Mouse (Mus musculus) neural tube, embryonic 13.5 days (tissue): Measurements from ENCODE around the gene Gabrg1. TPM values are rescaled to one million over a fixed set of nuclear protein-coding genes. Genes with fewer than 3 reads are reported as not detected.

ENCODE experiments used
- ATAC-seq: fragments of 200-750 bp; cut with Nextera tagmentation; 2 replicates; pipeline ENCODE4 v1.8.0; 2017; ENCODE audit warnings: low read depth, mild to moderate bottlenecking, moderate TSS enrichment, moderate library complexity
- H3K27ac ChIP-seq: fragments of 300-500 bp; sonication (generic); replicated peaks from 2 replicates; pipeline ENCODE4 v1.5.1; 2015; ENCODE audit warnings: moderate library complexity, mild to moderate bottlenecking, inconsistent platforms
- H3K27me3 ChIP-seq: fragments of 300-500 bp; sonication (generic); 2 replicates; pipeline ENCODE4 v1.6.1; 2015; ENCODE audit warnings: mild to moderate bottlenecking, inconsistent platforms
- H3K36me3 ChIP-seq: fragments of 300-500 bp; sonication (generic); 2 replicates; pipeline ENCODE4 v1.6.1; 2015; ENCODE audit warnings: mild to moderate bottlenecking, inconsistent platforms
- H3K4me1 ChIP-seq: fragments of 300-500 bp; sonication (generic); replicated peaks from 2 replicates; pipeline ENCODE4 v1.6.1; 2015; ENCODE audit warnings: inconsistent platforms
- H3K4me2 ChIP-seq: fragments of 300-500 bp; sonication (generic); 2 replicates; pipeline ENCODE4 v1.6.1; 2015; ENCODE audit warnings: inconsistent platforms, mild to moderate bottlenecking, moderate library complexity
- H3K4me3 ChIP-seq: fragments of 300-500 bp; sonication (generic); 2 replicates; pipeline ENCODE4 v1.5.1; 2015; ENCODE audit warnings: mild to moderate bottlenecking, inconsistent platforms
- H3K9ac ChIP-seq: fragments of 300-500 bp; sonication (generic); 2 replicates; pipeline ENCODE4 v1.6.1; 2015; ENCODE audit warnings: moderate library complexity, mild to moderate bottlenecking, inconsistent platforms
- H3K9me3 ChIP-seq: fragments of 300-500 bp; sonication (generic); 2 replicates; pipeline ENCODE4 v1.6.1; 2016; ENCODE audit warnings: inconsistent platforms
- WGBS: fragments of 180-500 bp; shearing (Covaris S2); methylation state at CpG from one replicate; pipeline ENCODE4 v1.1.7; 2015; 5-methylcytosine and 5-hydroxymethylcytosine counted together
- polyA plus RNA-seq: library from polyadenylated mRNA; unstranded; fragments of >200 nt; fragmentation: Nextera tagmentation; extraction: Ambion mirVana; gene quantifications from 2 replicates; pipeline ENCODE4 v1.2.1, GENCODE M21; 2015

Gabrg1 gene
- polyA plus RNA-seq, result 6.8 and 7.0 TPM in 2 replicates

DNA sequence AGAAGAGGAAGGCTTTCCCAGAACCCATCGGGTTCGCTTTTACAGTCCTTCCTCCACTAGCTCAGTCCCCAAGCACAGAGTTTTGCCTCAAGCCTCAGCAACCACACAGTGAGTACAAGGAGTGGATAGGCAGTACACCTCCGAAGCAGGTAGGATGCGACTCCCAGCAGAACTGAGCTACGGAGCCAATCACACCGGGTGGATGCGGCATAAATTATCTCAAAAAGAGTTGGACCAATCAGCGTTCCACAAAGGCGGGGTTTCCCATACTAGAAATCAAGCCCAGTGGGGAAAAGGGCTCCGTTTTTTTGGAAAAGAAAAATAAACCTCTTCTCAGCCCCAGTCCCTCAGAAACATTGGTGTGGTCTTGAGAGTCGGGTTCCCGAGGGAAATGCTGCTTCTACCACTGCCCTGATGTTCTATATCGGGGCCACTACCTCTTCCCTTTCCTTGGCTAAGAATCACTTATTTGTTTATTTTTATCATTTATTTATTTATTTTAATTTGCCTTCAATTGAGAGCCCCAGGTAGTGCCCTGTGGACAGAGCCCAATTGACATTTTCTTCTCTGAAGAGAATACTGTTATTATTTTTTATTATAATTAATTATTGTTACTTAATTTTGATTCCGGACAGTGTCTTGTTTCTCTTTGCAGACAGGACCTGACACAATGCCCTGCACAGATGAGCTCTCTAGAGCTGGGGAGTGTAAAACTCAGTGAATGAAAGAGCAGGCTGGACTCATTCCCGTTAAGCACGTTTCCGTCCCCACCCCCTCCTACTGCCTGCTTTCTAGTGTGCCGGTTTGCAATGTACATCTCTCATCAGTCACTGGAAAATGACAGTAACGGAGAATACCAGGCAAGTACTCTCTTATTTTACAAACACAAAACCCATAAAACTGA lies at the start of gene Gabrg1:
Gene Gabrg1, minus strand, starts transcription at position 426 of the 904 bp plus-strand sequence.
- ATAC-seq, result peak; percentile 96
- WGBS, result 2% methylated on average over 19 of the region's 19 CpGs
- no peaks in the 10 kb centered on the region for H3K36me3 ChIP-seq
- no peaks in the 10 kb centered on the region for H3K27me3 ChIP-seq
- peak within 1 kb of the TSS; percentile 46 for H3K4me3 ChIP-seq
- H3K9ac ChIP-seq, result peak within 1 kb of the TSS; percentile 49
- H3K4me1 ChIP-seq, result peaks cover 8% of the 10 kb centered on the region; the same call in 1 of the 2 replicates
- H3K27ac ChIP-seq, result peak within 1 kb of the TSS; percentile 63
- peak within 1 kb of the TSS; percentile 71 for H3K4me2 ChIP-seq
- no peaks in the 10 kb centered on the region; the same call in 1 of the 2 replicates for H3K9me3 ChIP-seq

DNA sequence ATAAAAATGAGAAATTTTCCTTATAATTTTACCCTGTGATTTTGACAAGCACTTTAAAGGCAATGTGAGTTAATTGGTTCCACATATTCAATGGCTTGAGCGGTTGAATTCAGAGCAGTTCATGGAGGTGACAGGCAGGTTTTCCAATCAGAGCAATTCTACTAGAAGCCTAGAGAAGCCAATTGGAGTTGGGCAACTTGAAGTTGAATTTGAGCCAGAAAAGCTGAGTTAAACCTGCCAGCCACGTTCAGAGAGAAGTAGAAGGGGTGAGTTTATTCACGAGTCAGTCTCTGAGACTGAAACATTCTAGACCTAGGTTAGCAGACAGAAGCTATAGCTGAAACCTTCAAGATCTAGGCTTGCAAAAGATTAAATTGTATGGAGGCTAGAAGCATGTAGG lies 41.6 kb upstream of the Gabrg1 start:
- Histone ChIP-seq H3K4me1 (no peaks in the 10 kb centered on the region), H3K9ac (no peak overlapping the region), H3K27ac (no peak overlapping the region), H3K27me3 (no peaks in the 10 kb centered on the region), H3K4me2 (no peak overlapping the region), H3K9me3 (no peaks in the 10 kb centered on the region), H3K36me3 (no peaks in the 10 kb centered on the region), H3K4me3 (no peak overlapping the region)
- WGBS, result 84% methylated on average over 3 of the region's 3 CpGs
- no peak for ATAC-seq

DNA sequence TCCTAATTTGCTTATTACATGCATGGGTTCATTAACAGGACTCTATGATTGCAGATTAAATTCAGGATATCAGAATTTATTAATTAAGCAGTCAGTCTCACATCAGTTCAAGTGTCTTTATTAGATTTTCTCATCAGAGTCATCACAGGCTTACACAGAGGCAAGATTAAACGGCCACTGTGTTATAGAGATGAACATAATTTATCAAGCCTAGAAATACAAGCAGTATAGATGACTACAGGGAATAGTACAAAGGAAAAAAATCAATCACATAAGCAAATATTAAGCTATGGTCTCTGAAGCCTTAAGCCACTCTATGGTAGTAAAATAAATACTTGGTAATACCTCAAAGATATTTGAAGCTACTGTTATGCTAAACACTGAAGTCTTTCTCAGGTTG lies 27.7 kb upstream of the Gabrg1 start:
- Histone ChIP-seq H3K36me3 (no peaks in the 10 kb centered on the region), H3K4me3 (no peak overlapping the region), H3K27me3 (no peaks in the 10 kb centered on the region), H3K9ac (no peak overlapping the region), H3K27ac (no peak overlapping the region), H3K4me2 (no peak overlapping the region), H3K9me3 (no peaks in the 10 kb centered on the region), H3K4me1 (no peaks in the 10 kb centered on the region)
- ATAC-seq, result peak; percentile 67
- 52% methylated on average over 1 of the region's 1 CpGs for WGBS

DNA sequence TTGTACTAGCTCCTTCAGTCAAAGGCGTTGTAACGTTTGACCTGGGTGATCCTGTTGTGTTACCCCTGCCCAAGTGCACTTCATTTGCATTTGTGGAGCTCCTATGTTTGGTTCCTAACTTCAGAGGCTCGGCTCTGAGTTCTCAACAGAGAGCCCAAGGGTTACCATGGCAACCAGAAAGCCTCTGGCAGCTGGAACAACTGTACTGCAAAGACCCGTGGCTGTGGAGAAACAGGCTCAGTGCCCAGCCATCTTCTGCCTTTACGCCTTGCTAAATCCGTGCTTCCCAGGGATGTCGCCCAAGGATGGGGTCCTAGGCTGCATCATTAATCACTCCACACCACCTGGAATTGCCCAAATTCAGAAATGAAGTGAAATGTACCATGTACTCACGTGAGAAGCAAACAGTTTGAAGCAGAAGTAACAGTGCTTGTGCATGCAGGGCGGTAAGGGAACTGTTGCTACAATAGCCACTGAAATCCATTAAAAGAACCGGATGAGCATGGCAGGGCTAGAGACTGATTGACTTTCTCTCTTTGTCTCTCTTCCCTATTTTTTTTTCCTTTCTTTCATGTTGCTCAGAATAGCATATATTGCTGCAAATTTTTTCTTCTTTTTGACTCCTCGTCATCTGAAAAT lies 798 bp upstream of the Gabrg1 start:
- peak; percentile 97 for ATAC-seq
- H3K36me3 ChIP-seq, result no peaks in the 10 kb centered on the region
- peak overlapping the region; percentile 63 for H3K27ac ChIP-seq
- H3K9ac ChIP-seq, result peak overlapping the region; percentile 49; the same call in 1 of the 2 replicates
- 3% methylated on average over 11 of the region's 11 CpGs for WGBS
- H3K4me1 ChIP-seq, result peaks cover 8% of the 10 kb centered on the region; the same call in 1 of the 2 replicates
- H3K9me3 ChIP-seq, result no peaks in the 10 kb centered on the region; the same call in 1 of the 2 replicates
- no peaks in the 10 kb centered on the region for H3K27me3 ChIP-seq
- H3K4me2 ChIP-seq, result peak overlapping the region; percentile 71
- peak overlapping the region; percentile 46 for H3K4me3 ChIP-seq

DNA sequence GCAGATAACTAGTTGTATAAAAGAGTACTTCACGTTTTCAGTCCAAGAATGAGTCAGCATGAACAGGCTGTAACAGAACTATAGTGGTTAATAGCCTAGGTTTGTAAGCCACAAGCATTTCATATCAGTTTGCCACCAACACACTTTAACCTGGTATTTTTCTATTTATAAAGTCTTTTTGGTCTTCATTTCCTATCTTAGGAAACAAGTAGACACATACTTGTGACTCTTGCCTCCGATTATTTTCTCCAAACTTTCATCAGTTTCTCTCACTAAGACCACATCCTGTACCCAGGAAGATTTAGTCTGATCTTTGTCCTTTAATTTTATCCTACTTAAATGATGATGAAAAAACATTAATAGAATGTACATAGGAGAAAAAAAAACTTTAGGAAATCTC lies 23.7 kb downstream of the Gabrg1 start:
- WGBS, result 91% methylated on average over 2 of the region's 2 CpGs
- H3K27me3 ChIP-seq, result no peaks in the 10 kb centered on the region
- no peak for ATAC-seq

DNA sequence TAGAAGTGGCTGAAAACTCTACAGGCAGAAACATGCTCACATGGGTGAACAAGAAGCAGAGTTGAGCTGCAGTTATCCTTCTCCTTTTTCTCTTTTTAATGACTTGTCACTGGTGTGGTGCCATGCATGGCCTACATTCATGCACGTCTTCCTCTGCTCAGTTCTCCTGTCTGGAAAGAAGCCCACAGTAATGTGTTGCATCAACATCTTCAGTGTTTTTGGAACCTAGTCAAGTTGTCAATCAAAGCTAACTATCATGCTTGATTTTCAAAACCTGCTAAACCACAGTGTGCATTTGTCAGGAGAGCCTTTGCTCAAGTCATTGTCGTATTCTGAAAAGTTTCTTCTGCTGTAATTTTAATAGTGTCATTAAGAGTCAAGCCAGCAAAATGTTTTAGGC lies 106.3 kb downstream of the Gabrg1 start:
- no peak for ATAC-seq
- Histone ChIP-seq H3K4me2 (no peak overlapping the region), H3K9ac (no peak overlapping the region), H3K27ac (no peak overlapping the region), H3K4me3 (no peak overlapping the region), H3K9me3 (no peaks in the 10 kb centered on the region), H3K27me3 (no peaks in the 10 kb centered on the region), H3K36me3 (no peaks in the 10 kb centered on the region), H3K4me1 (no peaks in the 10 kb centered on the region)
- 85% methylated on average over 2 of the region's 2 CpGs for WGBS

More for the DNA sequence above, 23.7 kb downstream of the Gabrg1 start:
- no peak overlapping the region for H3K9ac ChIP-seq
- no peaks in the 10 kb centered on the region for H3K9me3 ChIP-seq
- no peak overlapping the region for H3K4me3 ChIP-seq
- H3K27ac ChIP-seq, result no peak overlapping the region
- no peaks in the 10 kb centered on the region for H3K36me3 ChIP-seq
- H3K4me2 ChIP-seq, result no peak overlapping the region
- no peaks in the 10 kb centered on the region for H3K4me1 ChIP-seq

DNA sequence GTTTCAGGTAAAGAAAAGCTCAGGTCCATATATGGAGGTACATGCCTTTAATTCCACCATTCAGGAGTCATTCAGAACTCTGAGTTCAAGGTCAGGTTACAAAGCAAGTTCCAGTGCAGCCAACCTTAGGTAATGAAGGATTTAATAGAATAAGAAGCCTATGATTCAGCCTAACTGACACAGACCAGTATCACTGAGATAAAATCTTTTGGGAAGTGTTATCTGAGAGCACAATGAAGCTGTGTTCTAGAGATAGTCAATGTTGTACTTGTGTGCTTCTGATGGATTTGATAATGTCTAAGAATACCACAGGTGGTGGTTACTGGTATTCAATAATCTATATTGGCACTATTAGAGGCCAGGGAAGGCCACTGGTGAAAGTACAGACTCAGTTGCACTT lies 138.1 kb downstream of the Gabrg1 start:
- H3K27me3 ChIP-seq, result no peaks in the 10 kb centered on the region
- no peak for ATAC-seq
- H3K4me1 ChIP-seq, result no peaks in the 10 kb centered on the region
- no peak overlapping the region for H3K9ac ChIP-seq
- no peak overlapping the region for H3K27ac ChIP-seq
- no peak overlapping the region for H3K4me2 ChIP-seq
- H3K4me3 ChIP-seq, result no peak overlapping the region
- no peaks in the 10 kb centered on the region for H3K36me3 ChIP-seq
- no peaks in the 10 kb centered on the region for H3K9me3 ChIP-seq
